Mouse (Mus musculus) embryonic facial prominence, embryonic 14.5 days (tissue): ENCODE measurements around the gene Vps26b. TPM values are rescaled to one million over a fixed set of nuclear protein-coding genes. Genes with fewer than 3 reads are reported as not detected.
A peak's percentile ranks its signal among the peaks of the same experiment; 100 is the strongest.

Source experiments
- ATAC-seq: fragments of 200-750 bp; cut with Nextera tagmentation; 2 replicates; pipeline ENCODE4 v1.8.0; 2017; ENCODE audit warnings: low read depth, moderate number of reproducible peaks, moderate TSS enrichment
- DNase-seq: peaks from one replicate; pipeline ENCODE4 v3.0.0-alpha.2; 2015; ENCODE audit warnings: low spot score
- H3K27ac ChIP-seq: fragments of 300-500 bp; sonication (generic); replicated peaks from 2 replicates; pipeline ENCODE4 v1.5.1; 2014; ENCODE audit warnings: low read depth, mild to moderate bottlenecking, low read length, moderate library complexity
- H3K27me3 ChIP-seq: fragments of 300-500 bp; sonication (generic); replicated peaks from 2 replicates; pipeline ENCODE4 v1.6.1; 2014; ENCODE audit warnings: low read length; ENCODE audit not compliant: control insufficient read depth, insufficient read depth
- H3K36me3 ChIP-seq: fragments of 300-500 bp; sonication (generic); 2 replicates; pipeline ENCODE4 v1.6.1; 2014; ENCODE audit warnings: low read length, mixed read lengths; ENCODE audit not compliant: control insufficient read depth, insufficient read depth
- H3K4me1 ChIP-seq: fragments of 300-500 bp; sonication (generic); 2 replicates; pipeline ENCODE4 v1.6.1; 2014; ENCODE audit warnings: antibody characterized with exemption, low read length; ENCODE audit not compliant: control insufficient read depth, insufficient read depth
- H3K4me2 ChIP-seq: fragments of 300-500 bp; sonication (generic); 2 replicates; pipeline ENCODE4 v1.6.1; 2014; ENCODE audit warnings: low read depth, mild to moderate bottlenecking, low read length, moderate library complexity, mixed read lengths
- H3K4me3 ChIP-seq: fragments of 300-500 bp; sonication (generic); 2 replicates; pipeline ENCODE4 v1.5.1; 2014; ENCODE audit warnings: low read depth, mild to moderate bottlenecking, low read length
- H3K9ac ChIP-seq: fragments of 300-500 bp; sonication (generic); 2 replicates; pipeline ENCODE4 v1.6.1; 2014; ENCODE audit warnings: low read depth, mild to moderate bottlenecking, low read length, moderate library complexity, mixed read lengths
- H3K9me3 ChIP-seq: fragments of 300-500 bp; sonication (generic); 2 replicates; pipeline ENCODE4 v1.6.1; 2016; ENCODE audit warnings: low read length; ENCODE audit not compliant: control insufficient read depth
- WGBS: fragments of 180-500 bp; shearing (Covaris S2); extraction: QIAGEN DNeasy Blood & Tissue Kit; methylation state at CpG from one replicate; pipeline ENCODE4 v1.1.7; 2014; 5-methylcytosine and 5-hydroxymethylcytosine counted together
- polyA plus RNA-seq: library from polyadenylated mRNA; unstranded; fragments of >200 nt; fragmentation: Nextera tagmentation; extraction: Ambion mirVana; gene quantifications from 2 replicates; pipeline ENCODE4 v1.2.1, GENCODE M21; 2014

The Vps26b gene
- polyA plus RNA-seq, 1 experiment from 2014 or later = 43.0 TPM

DNA sequence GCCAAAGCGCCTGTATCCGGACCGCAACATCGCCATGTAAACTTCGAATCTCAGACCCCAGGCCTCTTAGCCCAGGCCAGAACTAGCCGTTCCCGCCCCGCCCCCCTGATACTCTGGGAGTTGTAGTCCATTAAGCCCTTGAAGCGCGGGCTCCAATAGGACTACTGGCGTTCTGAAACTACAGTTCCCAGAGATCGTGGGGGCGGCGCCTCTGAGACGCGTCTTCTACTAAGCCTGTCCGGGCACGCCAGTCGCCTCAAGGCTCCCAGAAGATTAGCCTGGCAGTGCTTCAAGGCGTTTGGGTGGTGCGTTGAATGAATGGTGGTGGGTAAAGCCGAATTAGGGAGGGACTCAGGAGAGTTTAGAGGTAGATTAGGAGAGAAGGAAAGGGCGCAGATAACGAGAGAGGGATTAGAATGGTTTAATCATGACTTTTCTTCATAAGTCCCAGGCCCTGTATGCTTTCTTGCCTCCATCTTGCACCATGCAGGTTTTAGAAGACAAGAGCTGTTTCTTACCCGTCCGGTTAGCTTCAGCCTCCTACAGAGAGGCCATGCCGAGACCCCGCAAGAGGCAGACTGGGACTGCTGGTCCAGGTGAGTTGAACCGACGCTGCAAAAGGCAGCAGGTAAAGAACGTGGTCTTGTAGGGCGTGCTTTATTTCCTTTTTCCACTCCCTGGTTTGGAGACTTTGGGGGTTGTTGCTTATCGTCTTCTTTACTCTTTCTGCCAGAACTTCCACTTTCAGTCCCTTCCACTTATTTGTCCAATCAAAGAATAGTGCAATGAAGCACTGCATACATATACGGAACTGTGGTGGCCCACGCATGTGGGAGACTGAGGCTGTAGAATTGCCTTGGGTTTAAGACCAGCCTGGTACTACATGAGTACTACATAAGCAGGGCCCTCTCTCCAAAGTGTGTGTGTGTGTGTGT, 30.1 kb downstream of the Vps26b start, which contains the start of the genes Acad8 and Thyn1:
TSS of gene Acad8 (minus strand) at position 106 of the 935 bp plus-strand sequence.
TSS of gene Thyn1 (plus strand) at position 250 of the 935 bp plus-strand sequence.
- Histone ChIP-seq H3K9me3 (no peaks in the 10 kb centered on the region), H3K4me1 (peaks cover 18% of the 10 kb centered on the region; the same call in 1 of the 2 replicates), H3K4me3 (peak within 1 kb of the TSS; percentile 69), H3K4me2 (peak within 1 kb of the TSS; percentile 77), H3K9ac (peak within 1 kb of the TSS; percentile 88), H3K36me3 (peaks cover 20% of the 10 kb centered on the region), H3K27me3 (no peaks in the 10 kb centered on the region), H3K27ac (peak within 1 kb of the TSS; percentile 70)
- DNase-seq (peak; percentile 99), ATAC-seq (peak; percentile 99)
- under 1% methylated on average over 35 of the region's 35 CpGs for WGBS

DNA sequence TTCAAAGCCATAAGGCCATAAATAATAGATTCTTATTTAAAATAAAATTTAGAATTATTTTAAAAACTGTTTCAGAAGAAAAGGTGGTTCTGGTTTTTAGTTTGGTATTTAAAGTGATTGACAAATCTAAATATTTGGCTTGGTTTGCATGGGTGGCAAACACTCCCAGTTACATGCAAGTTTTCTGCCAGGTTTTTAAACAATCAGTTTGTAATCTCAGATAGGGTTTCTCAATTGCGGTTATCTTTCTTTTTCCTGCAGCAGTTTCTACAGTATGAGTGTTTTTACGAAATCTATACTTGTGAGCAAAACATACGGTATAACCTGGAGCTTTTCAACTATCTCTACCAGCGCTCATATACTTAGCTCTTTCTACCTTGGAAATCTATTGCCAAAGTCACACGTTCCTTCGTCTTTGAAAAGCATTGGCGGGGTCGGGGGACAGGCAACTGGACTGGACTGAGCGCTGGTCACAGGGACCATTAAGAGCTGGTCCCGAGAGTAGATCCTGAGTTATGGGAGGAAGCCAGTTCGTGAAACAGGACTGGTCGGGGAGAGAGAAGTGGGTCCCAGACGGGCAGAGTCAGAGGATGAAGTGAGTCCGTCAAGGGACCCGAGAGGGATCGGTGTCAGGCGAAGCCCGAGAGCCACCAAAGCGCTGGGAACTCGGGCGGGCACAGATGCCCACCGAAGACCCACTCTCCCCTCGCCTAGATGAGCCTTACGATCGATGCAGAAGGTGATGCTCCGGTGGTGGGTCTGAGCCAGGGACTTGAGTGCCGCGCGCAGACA, 31.0 kb downstream of the Vps26b start:
- H3K27me3 ChIP-seq = no peaks in the 10 kb centered on the region
- H3K36me3 ChIP-seq = peaks cover 11% of the 10 kb centered on the region
- DNase-seq (no peak), ATAC-seq (peak; percentile 50)
- no peaks in the 10 kb centered on the region for H3K9me3 ChIP-seq
- peaks cover 18% of the 10 kb centered on the region; the same call in 1 of the 2 replicates for H3K4me1 ChIP-seq
- peak overlapping the region; percentile 88 for H3K9ac ChIP-seq
- H3K4me2 ChIP-seq = peak overlapping the region; percentile 77
- peak overlapping the region; percentile 69 for H3K4me3 ChIP-seq
- peak overlapping the region; percentile 70 for H3K27ac ChIP-seq
- WGBS = 2% methylated on average over 24 of the region's 29 CpGs

DNA sequence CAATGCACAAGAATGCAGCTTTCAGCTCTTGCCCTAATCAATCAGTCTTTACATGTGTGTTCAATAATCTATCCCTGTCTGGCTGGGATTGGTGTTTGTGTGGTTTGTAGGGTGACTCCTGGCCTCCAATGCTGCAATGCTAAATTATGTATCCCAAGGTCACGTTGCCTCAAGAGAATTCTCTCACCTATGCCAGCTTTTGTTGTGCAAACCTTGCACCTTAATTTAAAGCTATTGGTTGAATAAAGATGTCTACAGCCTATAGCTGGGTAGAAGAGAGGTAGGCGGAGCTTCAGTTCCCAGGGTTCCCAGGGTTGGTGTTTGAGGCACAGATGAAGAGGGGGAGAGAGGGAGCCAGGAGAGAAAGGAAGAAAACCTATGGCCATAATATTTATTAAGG, 32.4 kb downstream of the Vps26b start:
- WGBS = 89% methylated on average over 2 of the region's 2 CpGs

DNA sequence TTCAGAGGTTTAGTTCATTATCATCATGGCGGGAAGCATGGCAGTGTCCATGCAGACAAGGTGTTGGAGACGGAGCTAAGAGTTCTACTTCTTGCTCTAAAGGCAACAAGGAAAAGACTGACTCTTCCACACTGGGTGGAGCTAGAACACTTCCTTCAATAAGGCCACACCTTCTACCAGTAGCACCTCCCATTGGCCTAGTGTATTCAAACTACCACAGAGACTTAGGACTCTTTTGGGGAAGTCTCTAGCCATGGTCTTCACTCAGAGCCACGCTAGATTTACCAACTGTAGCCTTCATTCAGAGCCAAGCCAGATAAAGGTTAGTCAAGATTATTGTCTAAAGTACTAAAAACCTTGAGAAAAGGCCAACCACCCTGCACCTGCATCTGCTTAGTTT, 32.8 kb downstream of the Vps26b start:
- Histone ChIP-seq H3K27ac (no peak overlapping the region), H3K36me3 (0 out of 2 replicates have a peak, but pooled peaks cover 7% of the 10 kb centered on the region), H3K9ac (no peak overlapping the region), H3K4me1 (peaks cover 18% of the 10 kb centered on the region; the same call in 1 of the 2 replicates), H3K9me3 (no peaks in the 10 kb centered on the region), H3K27me3 (no peaks in the 10 kb centered on the region), H3K4me3 (no peak overlapping the region), H3K4me2 (no peak overlapping the region)
- ATAC-seq (no peak), DNase-seq (no peak)
- 90% methylated on average over 3 of the region's 3 CpGs for WGBS

More for the DNA sequence above, 32.4 kb downstream of the Vps26b start:
- Histone ChIP-seq H3K9me3 (no peaks in the 10 kb centered on the region), H3K27me3 (no peaks in the 10 kb centered on the region), H3K9ac (no peak overlapping the region), H3K4me2 (no peak overlapping the region), H3K4me1 (peaks cover 18% of the 10 kb centered on the region; the same call in 1 of the 2 replicates), H3K4me3 (no peak overlapping the region), H3K27ac (no peak overlapping the region), H3K36me3 (0 out of 2 replicates have a peak, but pooled peaks cover 4% of the 10 kb centered on the region)
- ATAC-seq (no peak), DNase-seq (no peak)

DNA sequence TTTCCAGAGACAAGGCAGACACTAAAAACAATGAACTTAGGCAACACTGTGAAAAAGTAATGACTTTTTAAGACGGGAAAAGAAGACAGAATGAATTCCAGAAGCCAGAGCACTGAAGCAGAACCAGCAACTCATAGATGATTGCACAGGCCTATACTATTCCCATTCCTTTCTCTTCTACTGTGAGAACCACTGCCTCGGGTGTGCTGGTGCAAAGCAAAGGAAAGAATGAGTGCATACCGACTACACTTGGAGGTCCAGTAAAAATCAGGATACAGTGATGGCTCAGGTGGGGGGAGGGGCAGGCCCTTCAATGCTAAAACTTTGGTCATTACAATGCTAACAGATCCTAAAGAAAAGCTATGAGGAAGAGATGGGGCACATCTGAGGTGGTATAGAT, 36.0 kb downstream of the Vps26b start:
- Histone ChIP-seq H3K9me3 (no peaks in the 10 kb centered on the region), H3K4me3 (no peak overlapping the region), H3K4me2 (no peak overlapping the region), H3K27me3 (no peaks in the 10 kb centered on the region), H3K36me3 (peaks cover 37% of the 10 kb centered on the region), H3K9ac (no peak overlapping the region), H3K4me1 (peaks cover 6% of the 10 kb centered on the region; the same call in 1 of the 2 replicates), H3K27ac (no peak overlapping the region)
- 62% methylated on average over 3 of the region's 3 CpGs for WGBS
- ATAC-seq (no peak), DNase-seq (no peak)

DNA sequence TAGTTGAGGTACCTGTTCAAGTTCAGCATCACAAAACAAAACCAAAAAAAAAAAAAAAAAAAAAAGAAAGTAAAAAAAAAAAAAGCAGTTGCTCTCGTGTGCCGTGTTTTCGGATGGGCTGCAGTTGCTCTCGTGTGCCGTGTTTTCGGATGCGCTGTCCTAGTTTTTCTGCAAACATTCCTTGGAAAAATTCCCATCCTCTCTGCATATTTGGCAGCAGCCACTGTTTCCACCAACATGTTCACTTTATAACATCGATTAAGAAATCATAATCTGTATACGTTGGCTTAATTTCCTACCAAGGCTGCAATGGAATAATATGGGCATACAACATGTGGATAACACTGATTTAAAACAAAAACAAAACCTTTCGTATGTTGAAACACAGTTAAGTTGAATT, 36.7 kb downstream of the Vps26b start:
- Histone ChIP-seq H3K27me3 (no peaks in the 10 kb centered on the region), H3K9ac (no peak overlapping the region), H3K27ac (no peak overlapping the region), H3K4me1 (peaks cover 3% of the 10 kb centered on the region; the same call in 1 of the 2 replicates), H3K4me3 (no peak overlapping the region), H3K4me2 (no peak overlapping the region), H3K36me3 (peaks cover 45% of the 10 kb centered on the region), H3K9me3 (no peaks in the 10 kb centered on the region)
- DNase-seq (no peak), ATAC-seq (no peak)
- WGBS = 88% methylated on average over 10 of the region's 10 CpGs

DNA sequence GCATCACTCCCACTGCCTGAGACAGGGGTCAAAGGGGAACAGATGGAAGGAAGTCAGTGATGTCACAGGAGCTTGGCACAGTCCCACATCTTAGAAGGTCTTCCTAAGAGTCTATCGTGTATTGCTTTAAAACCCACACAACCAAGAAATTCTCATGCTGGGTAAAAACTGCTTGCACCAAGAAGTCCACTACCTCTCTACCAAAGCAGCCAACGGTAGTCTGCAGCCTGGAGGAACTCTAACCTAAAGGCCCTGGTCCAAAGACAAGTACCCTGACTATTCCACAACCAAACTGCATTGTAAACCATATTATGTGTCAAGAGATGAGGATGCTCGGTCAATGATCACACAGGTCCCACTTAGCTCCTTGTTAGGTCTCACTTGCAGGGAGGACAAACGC, 39.7 kb downstream of the Vps26b start:
- H3K4me2 ChIP-seq = no peak overlapping the region
- no peaks in the 10 kb centered on the region for H3K9me3 ChIP-seq
- H3K4me3 ChIP-seq = no peak overlapping the region
- no peak overlapping the region for H3K27ac ChIP-seq
- ATAC-seq (no peak), DNase-seq (no peak)
- no peaks in the 10 kb centered on the region for H3K4me1 ChIP-seq
- no peaks in the 10 kb centered on the region for H3K27me3 ChIP-seq
- peaks cover 65% of the 10 kb centered on the region for H3K36me3 ChIP-seq
- no peak overlapping the region for H3K9ac ChIP-seq
- WGBS = 92% methylated on average over 4 of the region's 4 CpGs

DNA sequence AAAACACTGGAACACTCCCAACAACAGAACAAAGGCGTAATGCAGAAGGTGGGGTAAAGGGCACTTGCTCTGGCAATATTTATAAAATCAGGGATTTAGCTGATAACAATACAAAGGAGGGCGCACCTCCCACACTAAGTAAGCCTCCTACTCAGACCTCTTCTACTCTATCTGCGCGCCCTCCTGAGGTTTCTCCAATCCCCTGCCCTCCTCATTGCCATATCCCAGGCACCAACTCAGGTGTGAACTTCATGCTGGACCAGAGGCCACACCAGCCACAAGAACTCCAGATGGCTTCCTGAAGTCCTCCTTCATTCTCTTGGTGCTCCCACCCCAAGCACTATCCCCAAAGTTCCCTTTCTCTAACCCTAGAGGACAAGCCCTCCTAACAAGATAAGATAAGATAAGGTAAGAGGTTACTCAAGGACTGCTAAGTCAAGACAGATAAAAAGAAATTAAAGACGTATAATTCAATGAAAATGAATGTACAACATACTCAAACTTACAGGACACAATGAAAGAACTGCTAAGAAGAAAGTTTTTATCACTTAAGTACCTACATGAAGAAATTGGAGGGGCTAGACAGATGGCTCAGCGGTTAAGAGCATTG, 44.1 kb downstream of the Vps26b start:
- H3K9me3 ChIP-seq = no peaks in the 10 kb centered on the region
- DNase-seq (no peak), ATAC-seq (no peak)
- WGBS = 98% methylated on average over 6 of the region's 6 CpGs
- H3K36me3 ChIP-seq = peaks cover 67% of the 10 kb centered on the region
- no peak overlapping the region for H3K9ac ChIP-seq
- H3K27ac ChIP-seq = no peak overlapping the region
- no peaks in the 10 kb centered on the region for H3K27me3 ChIP-seq
- H3K4me3 ChIP-seq = no peak overlapping the region
- no peaks in the 10 kb centered on the region for H3K4me1 ChIP-seq
- no peak overlapping the region for H3K4me2 ChIP-seq
